Mouse (Mus musculus) G1E-ER4 (cell line): ENCODE results near the gene Ttc30a2. TPM values are rescaled to one million over a fixed set of nuclear protein-coding genes. Genes with fewer than 3 reads are reported as not detected.
"Not testable (repeated sequence)": the region's sequence is repeated elsewhere in the genome, so short reads cannot be mapped to it uniquely, and the experiment has no call there.

ENCODE experiments used
- GATA1 ChIP-seq: IDR thresholded peaks from one replicate; pipeline ENCODE4 v1.8.0; 2012; ENCODE audit warnings: low read length, inconsistent platforms
- polyA plus RNA-seq: library from polyadenylated mRNA; stranded (reverse); fragments of >175 nt; gene quantifications from 2 replicates; pipeline ENCODE4 v1.2.3, GENCODE M21; 2012

The Ttc30a2 gene
- polyA plus RNA-seq, 1 experiment: not detected

DNA sequence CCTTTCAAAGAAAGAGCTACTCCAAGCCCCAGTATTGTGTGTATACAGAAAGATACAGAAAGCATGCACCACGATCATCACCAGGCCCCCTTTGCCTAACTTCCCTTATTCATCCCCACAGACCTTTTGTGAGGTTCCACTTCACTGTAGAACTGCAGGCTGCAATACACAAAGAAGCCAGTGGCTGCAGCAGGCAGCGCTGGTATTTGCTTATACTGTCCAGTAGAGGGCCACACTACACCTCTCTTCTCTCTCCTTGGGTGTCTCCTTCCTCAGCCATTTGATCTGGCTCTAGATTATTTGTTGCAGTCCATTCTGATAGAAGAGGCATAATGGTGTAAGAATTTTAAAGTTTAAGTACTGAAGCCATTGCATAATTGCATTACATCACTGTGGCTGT is 7.2 kb upstream of the Ttc30a2 start:
- TF ChIP-seq GATA1: no peak

DNA sequence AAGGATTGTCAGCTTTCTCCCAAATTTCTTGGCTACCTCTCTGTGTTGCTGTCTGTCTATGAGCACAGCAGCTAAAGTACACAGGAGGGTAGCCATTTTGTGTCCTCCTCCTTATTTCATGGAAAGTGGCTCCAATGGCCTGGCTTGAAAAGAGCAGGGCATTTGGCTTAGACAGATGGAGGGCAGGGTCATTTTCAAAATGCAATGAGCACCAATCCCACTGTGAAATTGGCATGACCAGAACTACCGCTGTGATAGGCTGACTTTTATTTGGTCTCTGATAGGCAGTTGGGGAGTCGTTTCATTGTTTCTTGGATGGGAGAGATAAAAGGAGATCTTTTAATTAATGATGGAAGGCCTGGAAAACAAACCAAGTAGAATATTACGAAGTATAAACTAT is 5.9 kb upstream of the Ttc30a2 start:
- TF ChIP-seq GATA1: no peak

GRCm38 (mm10) chr2:75983091-75983490 is 5.1 kb upstream of the Ttc30a2 start:
- no peak for TF ChIP-seq GATA1

- TF ChIP-seq GATA1: no peak
These were observed 4.7 kb upstream of the Ttc30a2 start for GRCm38 (mm10) chr2:75982626-75983025.

DNA sequence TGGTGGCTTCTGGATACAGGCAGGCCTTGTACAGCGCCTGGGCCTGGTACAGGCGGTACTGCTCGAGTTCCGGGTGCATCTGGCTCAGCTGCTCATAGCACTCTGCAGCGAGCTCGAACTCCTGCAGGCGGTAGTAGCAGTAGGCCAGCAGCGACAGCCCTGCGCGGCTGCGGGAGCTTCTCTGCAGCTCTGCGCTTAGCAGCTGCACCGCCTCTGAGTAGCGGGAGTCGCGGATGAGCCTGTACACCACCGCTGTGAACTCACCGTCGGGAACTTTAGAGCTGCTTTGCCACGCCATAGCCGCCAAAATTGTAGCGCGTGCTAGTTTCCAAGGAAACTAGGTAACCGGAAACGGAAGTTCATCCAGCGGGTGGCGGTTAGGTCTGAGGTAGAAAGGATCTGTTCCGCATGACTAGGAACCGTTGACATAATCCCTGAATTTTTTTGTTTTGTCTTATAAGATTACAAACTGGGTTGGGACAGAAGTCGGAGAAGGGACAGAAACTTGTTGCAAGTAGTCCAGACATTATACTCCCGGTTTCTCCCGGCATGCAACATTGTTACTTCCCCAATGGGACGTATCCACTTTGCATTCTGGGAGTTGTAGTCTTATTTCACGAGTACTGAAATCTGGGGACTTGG is 3.6 kb upstream of the Ttc30a2 start, which contains the start of gene Ttc30a1:
Gene Ttc30a1 (minus strand): TSS at position 528 of the 642 bp plus-strand sequence.
- TF ChIP-seq GATA1: not testable (repeated sequence)

DNA sequence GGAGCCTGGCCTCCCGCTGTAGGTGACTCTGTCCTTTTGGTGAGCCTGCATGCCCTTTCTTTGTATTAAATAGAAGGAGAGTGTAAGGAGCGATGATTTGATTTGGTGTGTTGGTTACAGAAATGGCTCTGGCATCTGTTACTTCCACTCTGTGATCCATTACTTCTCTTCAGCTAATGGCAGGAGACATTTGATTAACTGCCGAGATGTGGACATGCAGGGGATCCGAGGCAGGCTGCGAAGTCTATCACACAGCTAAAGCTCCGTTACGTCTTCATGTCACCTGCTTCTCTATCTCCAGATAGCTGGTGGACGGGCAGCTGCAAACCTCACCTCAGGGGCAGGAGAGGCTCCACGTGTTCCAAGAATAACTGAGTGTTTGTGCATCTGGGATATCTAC is 3.8 kb downstream of the Ttc30a2 start:
- no peak for TF ChIP-seq GATA1

DNA sequence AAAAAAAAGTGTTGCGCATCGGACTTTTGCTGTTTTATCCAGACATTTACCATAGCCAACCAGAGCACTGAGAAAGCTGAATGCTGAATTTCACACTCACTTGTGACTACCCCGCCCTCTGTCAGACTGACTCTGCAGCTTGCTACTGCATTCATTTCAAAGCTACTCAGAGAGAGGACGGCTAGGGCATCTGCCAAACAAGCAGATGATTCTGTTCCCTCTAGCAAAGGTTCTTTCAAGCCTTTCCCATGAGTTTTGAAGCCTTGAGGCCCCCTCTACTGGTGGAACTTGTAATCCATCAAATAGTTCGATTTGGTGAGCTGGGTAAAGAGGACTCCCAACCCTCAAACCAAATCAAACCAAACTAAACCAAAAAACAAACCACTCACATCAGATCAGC is 13.0 kb downstream of the Ttc30a2 start:
- no peak for TF ChIP-seq GATA1

GRCm38 (mm10) chr2:75964512-75964911 is 13.5 kb downstream of the Ttc30a2 start:
- TF ChIP-seq GATA1: no peak

DNA sequence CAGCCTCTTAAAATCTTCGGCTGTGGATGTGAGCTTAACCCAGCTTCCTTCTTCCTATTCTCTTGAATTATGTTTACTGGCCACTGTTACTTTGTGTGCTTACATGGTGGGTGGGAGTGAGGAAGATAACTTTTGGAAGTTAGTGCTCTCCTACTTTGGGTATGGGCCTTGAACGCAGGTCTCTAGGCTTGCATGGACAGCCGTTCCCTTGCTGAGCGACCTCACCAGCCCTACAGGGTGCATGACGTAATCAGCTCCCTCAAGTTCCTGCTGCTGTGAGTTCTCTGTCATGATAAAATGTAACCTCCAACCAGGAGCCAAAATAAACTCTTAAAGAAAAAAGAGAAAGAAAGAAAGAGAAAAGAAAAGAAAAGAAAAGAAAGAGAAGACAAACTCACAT is 13.9 kb downstream of the Ttc30a2 start:
- no peak for TF ChIP-seq GATA1

- no peak for TF ChIP-seq GATA1
These were observed 14.6 kb downstream of the Ttc30a2 start for GRCm38 (mm10) chr2:75963211-75963840.

DNA sequence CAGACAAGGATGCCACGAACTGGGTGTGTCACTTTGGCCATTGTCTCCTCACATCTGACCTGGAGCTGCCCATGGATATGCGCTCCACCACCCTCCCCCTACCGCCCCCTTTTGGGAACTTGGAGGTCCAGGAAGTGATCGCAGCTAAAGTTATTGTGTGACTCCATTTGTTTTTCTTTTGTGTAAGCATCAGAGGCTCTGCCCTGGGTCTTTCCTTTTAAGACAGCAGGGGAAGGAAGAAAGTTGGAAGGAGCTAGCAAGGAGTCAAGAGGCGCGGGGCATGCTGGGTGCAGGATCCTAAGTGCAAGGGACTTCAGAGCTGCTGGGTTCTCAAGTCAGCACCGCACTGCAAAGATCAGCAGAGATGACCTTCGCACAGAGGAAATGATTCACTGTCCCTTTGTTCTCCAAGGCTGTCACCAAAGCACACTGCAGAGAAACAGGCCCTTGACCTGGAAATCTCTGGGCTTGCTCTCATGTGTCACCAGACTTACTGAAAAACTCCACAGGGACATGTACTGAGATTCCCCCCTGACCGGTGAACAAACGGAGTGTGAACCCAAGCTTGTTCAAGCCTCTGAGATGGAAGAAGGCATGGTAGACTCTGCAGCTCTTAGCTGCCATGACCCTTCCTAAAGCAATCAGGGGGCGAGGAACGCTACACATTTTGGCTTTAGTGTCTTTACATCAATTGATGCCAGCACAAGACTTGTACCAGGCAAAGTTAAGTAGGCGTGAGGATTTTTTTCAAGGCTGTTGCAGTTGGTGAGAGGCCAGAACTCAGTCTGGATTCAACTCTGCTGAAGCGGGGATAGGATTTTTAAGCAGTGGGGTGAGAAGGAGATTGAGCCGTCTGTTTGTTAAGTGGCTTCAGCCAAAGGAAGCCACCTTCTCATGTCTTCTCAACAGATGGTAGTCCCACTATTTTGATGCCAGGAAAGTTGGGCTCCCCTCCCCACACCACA is 17.3 kb downstream of the Ttc30a2 start:
- no peak for TF ChIP-seq GATA1

DNA sequence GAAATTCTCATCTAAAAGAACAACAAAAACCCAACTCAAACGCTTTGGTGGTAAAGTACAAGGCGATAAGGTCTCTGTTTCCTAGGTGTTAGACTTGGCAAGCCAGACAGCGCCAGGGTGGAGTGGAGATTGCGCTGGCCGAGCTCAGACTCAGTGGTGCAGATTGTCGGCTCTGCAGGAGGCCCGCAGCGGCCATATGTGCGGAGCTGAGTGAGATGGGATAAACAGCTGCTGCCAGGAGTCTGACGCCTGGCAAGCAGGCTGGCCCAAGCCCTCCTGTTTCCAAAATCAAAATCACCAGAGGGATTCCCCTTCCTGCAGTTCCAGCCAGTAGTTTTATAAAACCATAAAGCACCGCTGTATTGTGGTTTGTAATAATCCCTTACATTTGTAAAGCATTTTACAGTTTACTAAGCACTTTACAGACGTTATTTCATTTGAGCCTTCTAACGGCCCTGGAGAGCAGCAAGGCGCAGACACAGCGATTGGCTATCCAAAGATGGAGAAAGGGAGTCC is 18.1 kb downstream of the Ttc30a2 start:
- TF ChIP-seq GATA1: no peak

GRCm38 (mm10) chr2:75959183-75959849 is 18.7 kb downstream of the Ttc30a2 start:
- TF ChIP-seq GATA1: no peak

- no peak for TF ChIP-seq GATA1
These were observed 22.3 kb downstream of the Ttc30a2 start for GRCm38 (mm10) chr2:75955709-75956108.

DNA sequence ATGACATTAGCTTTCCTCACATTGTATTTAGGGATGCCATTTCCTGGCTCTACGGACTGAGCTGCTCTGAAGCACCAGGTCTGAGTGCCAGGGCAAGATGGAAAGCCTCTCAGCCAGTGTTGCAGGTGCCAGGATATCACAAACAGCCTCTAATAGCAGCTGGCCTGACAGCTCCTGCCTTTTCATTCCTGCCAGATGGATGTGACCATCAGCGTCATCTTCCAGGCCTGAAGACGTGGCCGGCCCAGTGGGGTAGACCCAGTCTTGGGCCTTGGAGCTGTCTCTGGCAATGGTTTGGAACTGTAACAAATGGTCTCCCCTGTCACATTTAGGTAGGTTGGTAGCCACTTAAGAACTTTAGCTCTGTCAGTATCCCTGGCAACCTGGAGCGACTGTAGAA is 24.6 kb downstream of the Ttc30a2 start:
- TF ChIP-seq GATA1: no peak

DNA sequence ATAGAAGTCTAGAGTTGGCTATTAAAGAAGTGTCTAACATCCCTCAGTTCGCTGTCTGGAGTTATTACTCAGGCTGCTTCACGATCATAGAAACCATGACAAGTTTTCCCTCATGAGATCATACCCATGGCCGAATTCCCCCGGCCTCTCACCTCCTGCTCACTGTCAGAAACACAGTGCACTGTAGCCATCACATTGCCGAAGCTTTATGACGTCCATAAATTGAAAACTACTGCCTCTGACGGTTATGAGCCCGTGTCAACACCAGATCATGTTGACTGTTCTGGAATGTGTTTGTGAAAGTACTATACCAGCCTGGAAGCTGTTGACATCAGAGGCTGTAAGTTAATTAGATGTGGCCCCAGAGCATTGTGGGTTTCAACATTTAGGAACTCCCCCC is 27.3 kb downstream of the Ttc30a2 start:
- no peak for TF ChIP-seq GATA1
